In genomic region chr7:139955505-139955904, GRCm38 (mm10) we compare ENCODE assay signal across 20 mouse cellular contexts. TPM values are rescaled to one million over a fixed set of nuclear protein-coding genes. Genes with fewer than 3 reads are reported as not detected.
"Had no signal": no experiment of that assay in that cellular context is flagged by ENCODE, and none has a peak within 500 bp of the region (broad histone marks: within the 10 kb centered on the region; RNA-seq: fewer than 3 reads in every experiment).

No protein-coding gene starts in this region.

- H3K9me3 ChIP-seq: limb, embryonic 13.5 days; midbrain, embryonic 10.5 days; midbrain, embryonic 15.5 days; neural tube, embryonic 12.5 days had no signal

- DNase-seq: kidney, adult 11 months; kidney, adult 9 months; kidney, postnatal 4 days; left cerebral cortex, postnatal 4 days; lung, adult 18-20 months; right cerebral cortex, adult 18-20 months; right cerebral cortex, postnatal 25 days; thymus, postnatal 14 days had no signal

- H3K27ac ChIP-seq: kidney, postnatal 0 days; limb, embryonic 13.5 days; midbrain, embryonic 10.5 days; midbrain, embryonic 15.5 days; neural tube, embryonic 12.5 days had no signal

- H3K4me2 ChIP-seq: limb, embryonic 13.5 days; midbrain, embryonic 15.5 days; neural tube, embryonic 12.5 days had no signal

- H3K36me3 ChIP-seq: limb, embryonic 13.5 days; midbrain, embryonic 10.5 days; midbrain, embryonic 15.5 days; neural tube, embryonic 12.5 days had no signal

- ATAC-seq: midbrain, embryonic 15.5 days had no signal

- H3K9ac ChIP-seq: limb, embryonic 13.5 days; midbrain, embryonic 15.5 days; neural tube, embryonic 12.5 days had no signal

- H3K4me3 ChIP-seq: limb, embryonic 13.5 days; midbrain, embryonic 10.5 days; midbrain, embryonic 15.5 days; neural tube, embryonic 12.5 days had no signal

RNA-seq across cellular contexts. Expression of gene Utf1, which starts 11.9 kb away (rescaled TPM):
- total RNA-seq: layer of hippocampus, adult 8-10 months; layer of hippocampus, postnatal 14 days; left cerebral cortex, adult 18-20 months; left cerebral cortex, postnatal 10 days; left cerebral cortex, postnatal 4 days; monocyte, adult 5-6 weeks had no signal
- polyA plus RNA-seq: intestine, embryonic 14.5 days; kidney, postnatal 0 days; midbrain, embryonic 15.5 days; neural tube, embryonic 12.5 days; stomach, embryonic 16.5 days had no signal

RNA-seq across cellular contexts. Expression of gene 6430531B16Rik, which starts 23.1 kb away (rescaled TPM):
- total RNA-seq: monocyte, adult 5-6 weeks had no signal
- polyA plus RNA-seq: intestine, embryonic 14.5 days had no signal
